Mouse (Mus musculus): Measurements from ENCODE around the gene Arv1. TPM values are rescaled to one million over a fixed set of nuclear protein-coding genes. Genes with fewer than 3 reads are reported as not detected.
A peak's percentile ranks its signal among the peaks of the same experiment; 100 is the strongest.

The Arv1 gene
- 31.5 and 33.5 TPM in 2 replicates for polyA plus RNA-seq (2016; fragmentation: Nextera tagmentation; extraction: Ambion mirVana)

- no peaks in the 10 kb centered on the region for H3K27me3 ChIP-seq (replicated peaks; ENCODE audit: low read depth, poor library complexity, severe bottlenecking)
- peaks cover 25% of the 10 kb centered on the region for H3K4me1 ChIP-seq
- no peaks in the 10 kb centered on the region for H3K9me3 ChIP-seq
- peak; percentile 96 for DNase-seq (ENCODE audit: low spot score)
- peak within 1 kb of the TSS; percentile 99 for H3K4me3 ChIP-seq
- peaks cover 27% of the 10 kb centered on the region for H3K36me3 ChIP-seq (replicated peaks)
- H3K27ac ChIP-seq (replicated peaks): peak within 1 kb of the TSS; percentile 87
- WGBS: under 1% methylated on average over 59 of the region's 59 CpGs
These were observed at the start of gene Arv1, which contains the start of gene Ttc13 for GRCm38 (mm10) chr8:124721862-124722515. Arv1 (plus strand) TSS chr8:124722139. Ttc13 (minus strand) TSS chr8:124721983.

- Histone ChIP-seq H3K9me3 (no peaks in the 10 kb centered on the region), H3K4me3 (no peak overlapping the region), H3K27ac (replicated peaks) (no peak overlapping the region), H3K4me1 (no peaks in the 10 kb centered on the region), H3K36me3 (replicated peaks) (peaks cover 66% of the 10 kb centered on the region), H3K27me3 (replicated peaks; ENCODE audit: low read depth, poor library complexity, severe bottlenecking) (no peaks in the 10 kb centered on the region)
- DNase-seq (ENCODE audit: low spot score): no peak
- WGBS: 92% methylated on average over 2 of the region's 2 CpGs
These were observed 49.6 kb upstream of the Arv1 start for GRCm38 (mm10) chr8:124672345-124672744.

DNA sequence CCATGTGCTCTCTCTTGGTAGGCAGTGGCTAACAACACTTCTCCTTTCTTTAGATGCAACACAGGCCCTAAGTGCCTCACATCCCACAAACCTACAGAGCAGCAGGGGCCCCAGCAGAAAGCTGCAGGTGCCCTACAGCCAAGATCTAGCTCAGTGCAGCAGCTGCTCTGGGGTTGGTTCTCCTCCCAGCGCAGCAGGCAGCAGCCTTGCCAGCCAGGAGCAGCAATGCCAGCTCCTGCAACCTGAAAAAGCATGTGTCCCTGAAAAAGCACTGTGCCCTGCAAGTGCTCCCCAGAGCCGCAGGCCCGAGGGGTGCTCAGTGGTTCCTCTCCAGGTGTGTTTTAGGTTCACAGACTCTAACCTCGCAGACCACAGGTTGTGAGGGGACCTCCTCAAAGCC lies 45.3 kb upstream of the Arv1 start:
- 0 out of 2 replicates have a peak overlapping the region, but pooled peaks have one; percentile 24 for H3K27ac ChIP-seq (replicated peaks)
- H3K27me3 ChIP-seq (replicated peaks; ENCODE audit: low read depth, poor library complexity, severe bottlenecking): no peaks in the 10 kb centered on the region
- no peak overlapping the region for H3K4me3 ChIP-seq
- no peak for DNase-seq (ENCODE audit: low spot score)
- peaks cover 91% of the 10 kb centered on the region for H3K36me3 ChIP-seq (replicated peaks)
- no peaks in the 10 kb centered on the region for H3K9me3 ChIP-seq
- H3K4me1 ChIP-seq: no peaks in the 10 kb centered on the region
- WGBS: 92% methylated on average over 4 of the region's 4 CpGs

DNA sequence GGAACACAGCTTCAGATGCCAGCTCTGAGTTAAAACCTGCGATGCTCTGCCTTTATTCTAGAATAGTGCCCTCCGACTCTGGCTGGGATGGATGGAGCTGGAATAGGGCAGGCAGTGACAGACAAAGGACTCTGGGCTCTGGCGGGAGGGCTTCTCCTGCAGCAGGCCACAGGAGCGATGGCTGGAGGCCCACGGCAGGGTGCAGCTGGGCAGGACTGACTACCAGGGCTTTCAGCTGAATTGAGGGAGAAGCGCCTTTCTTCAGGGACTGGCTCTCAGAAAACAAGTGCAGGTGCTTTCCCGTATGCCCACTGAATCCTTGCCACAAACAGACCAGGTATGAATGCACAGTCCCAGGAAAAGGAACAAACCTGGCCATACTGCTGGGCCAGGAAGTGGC lies 44.9 kb upstream of the Arv1 start:
- DNase-seq (ENCODE audit: low spot score): no peak
- 90% methylated on average over 7 of the region's 7 CpGs for WGBS
- Histone ChIP-seq H3K4me3 (no peak overlapping the region), H3K27me3 (replicated peaks; ENCODE audit: low read depth, poor library complexity, severe bottlenecking) (no peaks in the 10 kb centered on the region), H3K27ac (replicated peaks) (peak overlapping the region; percentile 78), H3K36me3 (replicated peaks) (peaks cover 92% of the 10 kb centered on the region), H3K9me3 (no peaks in the 10 kb centered on the region), H3K4me1 (no peaks in the 10 kb centered on the region)

DNA sequence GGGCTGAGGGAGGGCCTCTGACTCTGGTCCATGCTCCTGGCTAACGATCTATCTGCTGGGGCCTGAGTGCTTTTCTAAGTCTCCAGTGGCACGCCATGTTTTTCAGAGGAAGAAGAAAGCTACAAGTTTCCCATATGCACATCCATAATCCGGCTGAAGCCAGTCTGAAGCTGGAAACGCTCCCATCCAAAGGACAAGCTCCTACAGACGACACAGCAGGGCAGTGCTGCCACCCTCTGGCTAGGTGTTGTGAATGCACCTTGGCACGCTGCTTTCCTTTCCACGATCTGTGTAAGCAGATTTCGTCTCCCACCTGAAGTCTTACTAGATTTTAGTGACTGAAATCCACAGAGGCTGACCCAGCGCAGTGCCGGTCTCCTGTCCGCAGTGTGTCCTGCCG lies 44.5 kb upstream of the Arv1 start:
- peaks cover 92% of the 10 kb centered on the region for H3K36me3 ChIP-seq (replicated peaks)
- H3K4me3 ChIP-seq: no peak overlapping the region
- peak; percentile 74 for DNase-seq (ENCODE audit: low spot score)
- H3K27me3 ChIP-seq (replicated peaks; ENCODE audit: low read depth, poor library complexity, severe bottlenecking): no peaks in the 10 kb centered on the region
- H3K9me3 ChIP-seq: no peaks in the 10 kb centered on the region
- 61% methylated on average over 12 of the region's 12 CpGs for WGBS
- H3K27ac ChIP-seq (replicated peaks): peak overlapping the region; percentile 78
- H3K4me1 ChIP-seq: no peaks in the 10 kb centered on the region

GRCm38 (mm10) chr8:124678246-124678645 lies 43.7 kb upstream of the Arv1 start:
- H3K27ac ChIP-seq (replicated peaks): no peak overlapping the region
- no peak for DNase-seq (ENCODE audit: low spot score)
- no peaks in the 10 kb centered on the region for H3K4me1 ChIP-seq
- H3K4me3 ChIP-seq: no peak overlapping the region
- WGBS: 92% methylated on average over 13 of the region's 13 CpGs
- no peaks in the 10 kb centered on the region for H3K27me3 ChIP-seq (replicated peaks; ENCODE audit: low read depth, poor library complexity, severe bottlenecking)
- no peaks in the 10 kb centered on the region for H3K9me3 ChIP-seq
- H3K36me3 ChIP-seq (replicated peaks): peaks cover 92% of the 10 kb centered on the region

DNA sequence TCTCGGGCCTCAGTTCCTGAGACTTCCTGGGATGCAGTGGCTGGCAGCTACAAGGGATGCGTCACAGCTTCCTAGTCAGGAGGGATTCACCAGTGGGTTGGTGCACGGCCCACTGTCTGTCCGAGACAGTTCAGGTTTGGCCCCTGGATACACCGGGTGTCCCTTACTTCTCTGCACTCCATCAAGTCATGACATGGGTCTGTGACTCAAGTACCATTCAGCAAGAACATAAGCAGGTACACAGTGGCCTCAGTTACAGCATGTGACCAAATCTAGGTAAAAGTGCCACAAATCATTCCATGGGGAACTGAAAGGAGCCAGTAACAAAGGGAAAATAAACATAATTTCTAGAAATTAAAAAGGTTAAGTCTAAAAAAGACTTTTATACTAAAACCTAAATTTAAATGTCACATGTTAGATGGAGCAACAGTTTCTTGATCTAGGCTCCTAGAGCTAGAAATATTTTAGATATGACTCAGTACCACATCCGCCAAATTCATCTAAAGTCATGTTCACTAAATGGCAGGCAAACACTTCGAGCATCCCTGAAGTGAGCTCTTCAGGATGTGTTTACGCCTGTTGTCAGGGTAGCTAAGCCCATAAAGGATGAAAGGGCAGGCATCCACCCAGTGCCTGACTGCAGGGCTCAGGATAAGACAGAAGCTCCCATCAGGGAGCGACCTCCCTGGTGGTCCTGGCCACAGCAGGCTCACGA lies 40.7 kb upstream of the Arv1 start:
- no peak overlapping the region for H3K4me3 ChIP-seq
- peaks cover 92% of the 10 kb centered on the region for H3K36me3 ChIP-seq (replicated peaks)
- H3K9me3 ChIP-seq: no peaks in the 10 kb centered on the region
- DNase-seq (ENCODE audit: low spot score): no peak
- H3K27ac ChIP-seq (replicated peaks): no peak overlapping the region
- 82% methylated on average over 10 of the region's 10 CpGs for WGBS
- no peaks in the 10 kb centered on the region for H3K4me1 ChIP-seq
- no peaks in the 10 kb centered on the region for H3K27me3 ChIP-seq (replicated peaks; ENCODE audit: low read depth, poor library complexity, severe bottlenecking)

DNA sequence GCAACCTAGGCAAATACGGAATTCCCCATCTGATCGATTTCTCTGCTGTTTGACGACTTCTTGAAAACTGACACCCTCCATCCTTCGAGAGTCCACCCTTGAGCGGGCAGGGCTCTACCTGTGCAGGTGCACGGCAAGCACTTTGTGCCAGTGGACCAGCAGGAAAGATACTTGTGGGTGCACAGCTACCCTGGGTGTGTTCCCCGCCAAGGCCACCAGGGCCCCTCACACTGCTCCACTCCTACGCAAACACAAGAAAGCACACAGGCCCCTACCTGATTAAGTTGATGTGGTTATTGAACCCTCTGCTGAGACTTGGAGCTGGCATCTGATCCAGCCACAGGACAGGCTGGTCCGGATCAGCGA lies 40.2 kb upstream of the Arv1 start:
- WGBS: 77% methylated on average over 10 of the region's 10 CpGs
- DNase-seq (ENCODE audit: low spot score): no peak
- Histone ChIP-seq H3K4me3 (no peak overlapping the region), H3K27ac (replicated peaks) (no peak overlapping the region), H3K4me1 (no peaks in the 10 kb centered on the region), H3K9me3 (no peaks in the 10 kb centered on the region), H3K27me3 (replicated peaks; ENCODE audit: low read depth, poor library complexity, severe bottlenecking) (no peaks in the 10 kb centered on the region), H3K36me3 (replicated peaks) (peaks cover 92% of the 10 kb centered on the region)

GRCm38 (mm10) chr8:124682218-124682617 lies 39.7 kb upstream of the Arv1 start:
- H3K9me3 ChIP-seq: no peaks in the 10 kb centered on the region
- H3K27ac ChIP-seq (replicated peaks): no peak overlapping the region
- peaks cover 89% of the 10 kb centered on the region for H3K36me3 ChIP-seq (replicated peaks)
- 90% methylated on average over 10 of the region's 10 CpGs for WGBS
- no peak for DNase-seq (ENCODE audit: low spot score)
- no peak overlapping the region for H3K4me3 ChIP-seq
- H3K4me1 ChIP-seq: no peaks in the 10 kb centered on the region
- H3K27me3 ChIP-seq (replicated peaks; ENCODE audit: low read depth, poor library complexity, severe bottlenecking): no peaks in the 10 kb centered on the region

DNA sequence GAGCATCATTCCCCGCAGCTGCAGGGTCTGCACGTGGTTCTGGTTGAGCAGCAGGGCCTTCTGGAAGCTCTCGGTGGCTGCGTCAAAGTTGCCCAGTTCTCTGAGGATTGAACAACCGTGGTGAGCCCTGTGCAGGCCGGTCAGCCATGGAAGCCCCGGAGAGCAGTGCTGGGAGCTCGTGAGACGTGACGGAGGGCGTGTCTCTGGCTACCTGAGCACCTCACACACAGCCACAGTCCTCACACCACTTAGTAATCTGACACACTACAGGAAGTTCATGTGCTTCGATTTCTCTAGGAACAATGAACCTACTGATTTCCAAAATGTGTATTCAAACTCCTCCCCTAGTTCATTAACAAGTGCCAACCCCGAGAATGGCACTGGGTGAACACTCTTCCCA lies 33.0 kb upstream of the Arv1 start:
- H3K4me3 ChIP-seq: no peak overlapping the region
- no peaks in the 10 kb centered on the region for H3K4me1 ChIP-seq
- H3K36me3 ChIP-seq (replicated peaks): peaks cover 79% of the 10 kb centered on the region
- no peak overlapping the region for H3K27ac ChIP-seq (replicated peaks)
- WGBS: 89% methylated on average over 13 of the region's 13 CpGs
- no peaks in the 10 kb centered on the region for H3K9me3 ChIP-seq
- H3K27me3 ChIP-seq (replicated peaks; ENCODE audit: low read depth, poor library complexity, severe bottlenecking): no peaks in the 10 kb centered on the region
- no peak for DNase-seq (ENCODE audit: low spot score)

DNA sequence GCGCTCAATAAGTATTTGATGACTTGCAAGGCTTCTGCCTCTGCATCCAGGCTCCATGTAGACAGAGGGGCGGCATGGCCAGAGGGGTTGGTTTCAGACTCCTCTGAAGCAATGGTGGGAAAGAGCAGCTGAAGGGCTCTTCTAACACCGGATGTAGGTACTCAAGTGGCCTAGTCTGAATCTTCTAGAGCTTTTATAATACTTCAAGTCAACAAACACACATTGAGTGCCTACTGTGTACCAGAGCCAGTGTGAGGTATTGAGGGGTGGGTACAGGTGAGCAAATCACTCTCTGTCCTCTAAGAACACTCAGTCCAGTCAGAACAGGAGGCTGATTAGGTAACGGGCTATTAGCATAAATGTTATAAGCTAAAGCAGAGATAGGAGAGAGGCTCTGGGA lies 30.2 kb upstream of the Arv1 start:
- no peaks in the 10 kb centered on the region for H3K4me1 ChIP-seq
- no peaks in the 10 kb centered on the region for H3K9me3 ChIP-seq
- WGBS: 90% methylated on average over 4 of the region's 4 CpGs
- no peaks in the 10 kb centered on the region for H3K27me3 ChIP-seq (replicated peaks; ENCODE audit: low read depth, poor library complexity, severe bottlenecking)
- no peak for DNase-seq (ENCODE audit: low spot score)
- no peak overlapping the region for H3K4me3 ChIP-seq
- peaks cover 72% of the 10 kb centered on the region for H3K36me3 ChIP-seq (replicated peaks)
- no peak overlapping the region for H3K27ac ChIP-seq (replicated peaks)

DNA sequence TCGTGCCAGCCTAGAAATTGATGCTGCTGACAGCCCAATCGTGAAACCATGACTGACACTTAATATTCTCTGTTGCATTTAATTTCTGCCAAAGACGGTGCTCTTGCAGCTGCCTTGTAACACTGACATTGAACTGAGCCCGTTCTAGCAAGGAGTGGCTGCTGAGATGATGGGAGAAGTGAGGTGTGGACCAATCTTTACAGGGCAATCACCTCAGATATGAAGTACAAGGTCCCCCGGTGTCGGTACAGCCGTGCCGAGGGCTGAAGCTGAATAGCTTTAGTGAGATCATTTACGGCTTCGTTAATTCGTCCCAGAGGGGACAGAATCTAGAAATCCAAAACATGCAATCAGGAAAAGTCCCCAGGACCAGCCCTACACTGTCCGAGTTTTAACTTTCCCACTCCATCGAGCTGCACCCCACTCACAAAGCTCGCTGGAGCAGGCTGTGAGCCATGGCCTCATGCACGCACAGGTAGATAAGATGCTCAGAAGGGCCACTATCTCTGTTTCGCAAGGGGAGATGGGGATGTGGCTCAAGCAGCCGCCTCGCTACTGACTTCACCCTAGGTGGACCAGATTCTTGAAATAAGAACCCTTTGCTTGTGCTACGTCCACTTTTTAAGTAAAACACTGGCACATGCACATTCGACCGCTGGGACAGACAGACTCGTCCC lies 26.4 kb upstream of the Arv1 start:
- H3K4me1 ChIP-seq: no peaks in the 10 kb centered on the region
- DNase-seq (ENCODE audit: low spot score): no peak
- 94% methylated on average over 22 of the region's 22 CpGs for WGBS
- no peak overlapping the region for H3K27ac ChIP-seq (replicated peaks)
- H3K36me3 ChIP-seq (replicated peaks): peaks cover 85% of the 10 kb centered on the region
- no peak overlapping the region for H3K4me3 ChIP-seq
- H3K9me3 ChIP-seq: no peaks in the 10 kb centered on the region
- no peaks in the 10 kb centered on the region for H3K27me3 ChIP-seq (replicated peaks; ENCODE audit: low read depth, poor library complexity, severe bottlenecking)

- WGBS: 91% methylated on average over 5 of the region's 5 CpGs
- Histone ChIP-seq H3K36me3 (replicated peaks) (peaks cover 84% of the 10 kb centered on the region), H3K4me3 (no peak overlapping the region), H3K27ac (replicated peaks) (no peak overlapping the region), H3K27me3 (replicated peaks; ENCODE audit: low read depth, poor library complexity, severe bottlenecking) (no peaks in the 10 kb centered on the region), H3K4me1 (no peaks in the 10 kb centered on the region), H3K9me3 (no peaks in the 10 kb centered on the region)
- no peak for DNase-seq (ENCODE audit: low spot score)
These were observed 21.7 kb upstream of the Arv1 start for GRCm38 (mm10) chr8:124700271-124700670.
